Mouse (Mus musculus): ENCODE data around the gene Fbxl22.

Fbxl22 gene

DNA sequence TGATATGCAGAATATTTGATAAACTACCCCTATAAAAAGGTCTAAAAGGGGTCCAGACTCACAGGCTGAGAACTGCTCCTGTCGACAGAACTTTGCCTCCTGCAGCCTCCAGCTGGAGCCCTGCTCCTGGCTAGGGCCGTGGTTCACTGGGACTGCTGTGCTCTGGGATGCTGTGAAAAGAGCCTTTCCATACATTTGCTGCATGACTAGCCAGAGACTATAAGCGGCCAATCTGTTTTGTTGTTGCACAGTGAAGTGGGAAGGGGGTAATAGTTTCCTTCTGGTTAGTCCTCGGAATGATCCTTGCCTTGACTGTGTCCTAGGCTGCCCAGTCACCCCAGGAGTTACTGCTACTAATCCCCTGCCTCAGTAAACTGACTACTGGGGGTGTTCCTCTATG, 8.4 kb downstream of the Fbxl22 start:
- peak; percentile 62 for DNase-seq

DNA sequence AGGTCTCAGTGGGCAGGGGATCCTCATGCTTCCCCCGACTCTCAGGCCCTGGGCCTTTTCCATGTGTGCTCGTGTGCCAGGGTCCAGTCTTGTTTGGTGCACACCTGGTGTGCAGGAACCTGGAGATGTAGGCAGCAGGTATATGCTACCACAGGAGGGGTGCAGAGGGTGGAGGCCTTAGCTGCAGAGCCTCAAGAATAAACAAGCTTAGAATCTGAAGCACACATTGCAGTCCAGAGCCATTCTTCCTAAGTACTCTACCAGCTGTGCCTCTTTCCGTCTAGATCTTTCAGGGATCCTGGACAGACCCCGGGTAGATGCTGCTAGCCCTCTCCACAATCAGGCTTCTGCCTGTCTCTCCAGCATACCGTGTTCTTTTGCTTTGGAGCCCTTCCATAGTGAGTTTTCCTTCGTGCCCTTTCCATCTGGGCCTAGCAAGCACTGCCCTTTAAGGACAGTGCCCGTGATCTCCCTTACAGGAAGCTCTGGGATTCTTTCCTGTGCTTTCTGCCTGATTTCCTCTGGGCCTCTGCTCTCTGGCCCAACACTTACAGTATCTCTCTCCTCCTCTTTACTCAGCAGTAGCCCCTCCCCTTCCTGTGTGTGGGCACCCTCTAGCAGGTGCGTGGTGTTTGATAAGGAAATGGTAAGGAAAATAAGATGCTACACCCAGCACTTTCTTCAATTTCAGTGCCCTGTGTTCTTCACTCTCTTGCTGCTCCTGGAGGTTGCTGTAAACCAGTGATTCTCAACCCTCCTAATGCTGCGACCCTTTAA, 9.1 kb downstream of the Fbxl22 start:
- no peak for DNase-seq

DNA sequence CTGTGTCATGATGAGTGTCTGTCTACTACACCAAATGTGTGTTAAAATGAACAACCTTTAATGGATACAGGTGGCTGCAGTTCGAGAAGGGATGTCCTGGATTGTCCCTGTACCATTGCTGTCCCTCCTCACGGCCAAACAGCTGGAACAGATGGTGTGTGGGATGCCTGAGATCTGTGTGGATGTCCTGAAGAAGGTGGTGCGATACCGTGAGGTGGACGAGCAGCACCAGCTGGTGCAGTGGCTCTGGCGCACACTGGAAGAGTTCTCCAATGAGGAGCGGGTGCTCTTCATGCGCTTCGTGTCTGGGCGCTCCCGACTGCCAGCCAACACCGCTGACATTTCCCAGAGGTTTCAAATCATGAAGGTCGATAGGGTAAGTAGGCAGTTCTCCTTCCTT, 9.9 kb downstream of the Fbxl22 start:
- no peak for DNase-seq

DNA sequence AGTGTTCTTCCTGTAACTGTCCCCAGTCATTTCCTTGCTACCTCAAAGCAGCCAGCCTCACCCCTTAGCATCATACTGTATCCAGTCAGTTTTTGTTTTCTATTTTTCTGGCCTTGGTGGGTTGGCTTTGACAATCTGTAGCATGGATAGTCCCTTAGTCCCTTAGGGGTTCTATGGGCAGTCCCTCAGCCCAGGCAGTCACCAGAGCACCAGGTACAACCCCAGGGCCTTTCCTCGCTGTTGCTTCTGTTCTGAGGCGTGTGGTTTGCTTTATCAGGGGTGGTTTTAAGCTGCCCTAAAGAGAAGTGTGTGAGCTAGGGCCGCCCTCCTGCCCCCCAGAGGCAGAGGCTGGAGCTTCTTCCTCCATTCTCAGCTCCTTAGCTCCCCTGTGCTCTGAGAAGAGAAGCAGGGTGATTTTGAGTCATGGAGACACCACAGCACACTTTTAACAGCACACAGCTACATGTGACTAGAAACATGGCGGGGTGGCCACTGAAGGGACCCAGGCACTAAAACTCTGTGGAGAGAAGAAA, 10.4 kb downstream of the Fbxl22 start:
- no peak for DNase-seq

DNA sequence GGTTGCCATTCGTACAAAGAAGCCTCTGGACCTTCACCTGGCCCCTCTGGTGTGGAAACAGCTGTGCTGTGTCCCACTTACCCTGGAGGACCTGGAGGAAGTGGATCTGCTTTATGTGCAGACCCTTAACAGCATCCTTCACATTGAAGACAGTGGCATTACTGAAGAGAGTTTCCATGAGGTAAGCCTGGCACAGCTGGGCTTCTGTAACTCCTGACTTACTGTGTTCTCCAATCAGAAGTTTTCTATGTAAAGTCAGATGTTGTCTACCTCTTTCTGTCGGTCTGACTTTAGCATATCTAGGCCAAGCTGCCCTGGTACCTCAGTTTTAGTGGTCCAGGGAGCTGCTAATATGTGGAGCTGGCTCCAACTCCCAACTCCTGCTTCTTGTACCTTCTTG, 13.1 kb downstream of the Fbxl22 start:
- no peak for DNase-seq

DNA sequence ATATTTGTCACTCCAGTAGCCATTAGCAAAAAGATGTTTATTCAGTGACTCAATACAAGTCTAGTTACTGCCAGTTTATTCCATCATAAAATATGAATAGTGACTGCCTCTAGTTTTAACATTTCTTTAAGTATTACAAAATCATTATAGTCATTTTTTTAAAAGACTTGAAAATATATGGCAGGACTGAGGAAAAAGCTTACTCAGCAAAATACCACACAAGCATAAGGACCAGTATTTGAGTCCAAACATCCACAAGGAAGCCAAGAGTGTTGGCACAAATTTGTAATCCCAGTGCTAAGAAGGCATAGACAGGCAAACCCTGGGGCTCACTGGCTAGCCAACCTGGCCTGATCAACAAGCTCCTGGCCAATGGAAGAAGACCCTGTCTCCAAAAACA, 20.4 kb downstream of the Fbxl22 start:
- no peak for DNase-seq

DNA sequence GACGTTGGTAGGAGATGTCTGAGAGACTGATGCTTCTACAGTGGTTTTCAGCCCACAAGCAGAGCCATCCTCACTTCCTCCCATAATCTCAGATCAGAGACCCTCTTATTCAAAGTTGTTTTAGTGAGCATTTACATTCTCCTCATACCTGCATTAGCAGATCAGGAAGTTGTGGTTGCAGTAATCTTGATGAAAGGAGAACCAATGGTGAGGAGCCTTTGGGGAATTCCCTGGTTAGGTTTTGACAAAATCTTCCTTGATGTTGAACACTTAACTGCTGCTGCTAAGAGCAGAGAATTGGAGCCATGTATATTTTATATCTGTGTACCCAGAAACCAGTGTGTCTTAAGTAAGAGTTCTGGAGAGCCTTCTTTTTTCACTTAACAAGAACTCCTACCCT, 22.0 kb downstream of the Fbxl22 start:
- DNase-seq: no peak

DNA sequence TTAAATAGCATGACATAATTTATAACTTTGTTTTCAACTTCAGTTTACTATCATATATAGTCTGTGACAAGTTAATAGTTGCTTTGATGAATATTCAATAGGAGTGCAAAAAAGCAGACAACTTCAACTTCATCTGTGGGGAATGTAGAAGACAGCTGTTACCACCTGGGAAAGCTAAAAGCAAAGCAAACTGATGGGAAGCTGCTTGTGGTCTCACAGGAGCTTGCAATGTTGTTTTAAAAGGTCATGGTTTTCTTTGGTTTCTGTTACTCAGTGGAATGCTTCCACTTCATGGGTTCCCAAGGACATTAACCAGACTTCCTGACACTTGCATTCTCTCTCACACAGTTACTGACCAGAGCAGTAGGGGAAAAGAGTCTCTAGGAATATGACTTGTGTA, 25.6 kb downstream of the Fbxl22 start:
- no peak for DNase-seq

DNA sequence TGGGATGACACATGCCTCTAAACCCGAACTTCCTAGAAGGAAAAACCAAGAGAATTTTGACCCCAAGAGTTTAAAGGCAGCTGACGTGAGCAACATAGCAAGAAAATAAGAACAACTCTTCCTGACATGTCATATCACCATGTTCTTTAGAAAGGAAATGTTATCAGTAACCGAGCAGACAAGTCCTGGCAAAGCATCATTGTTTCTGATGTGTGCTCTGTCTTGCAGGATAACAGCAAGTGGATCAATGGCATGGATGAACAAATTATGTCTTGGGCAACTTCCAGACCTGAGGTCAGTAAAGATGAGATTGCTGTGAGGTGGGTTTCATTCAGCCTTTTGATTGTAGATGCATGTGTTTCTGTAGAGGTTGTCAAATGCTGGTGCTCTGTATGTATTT, 31.0 kb downstream of the Fbxl22 start:
- no peak for DNase-seq

DNA sequence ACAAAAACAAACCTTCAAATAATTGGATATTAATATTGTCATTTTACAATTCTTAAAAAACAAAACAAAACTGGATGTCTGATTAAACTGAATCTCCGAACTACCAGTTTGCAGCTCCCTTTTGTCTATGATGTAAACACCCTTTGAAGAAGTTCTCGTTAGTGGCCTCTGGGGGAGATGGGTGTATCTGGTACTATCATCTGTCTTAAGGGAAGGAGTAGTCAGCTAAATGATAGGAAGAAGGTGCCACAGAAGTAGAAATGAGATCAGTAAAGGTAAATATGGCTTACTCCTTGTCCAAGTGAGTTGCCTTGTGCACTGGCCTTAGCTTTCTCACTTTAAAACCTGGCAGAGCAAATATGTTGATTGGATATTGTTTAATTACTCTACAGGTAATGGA, 36.6 kb downstream of the Fbxl22 start:
- DNase-seq: no peak

DNA sequence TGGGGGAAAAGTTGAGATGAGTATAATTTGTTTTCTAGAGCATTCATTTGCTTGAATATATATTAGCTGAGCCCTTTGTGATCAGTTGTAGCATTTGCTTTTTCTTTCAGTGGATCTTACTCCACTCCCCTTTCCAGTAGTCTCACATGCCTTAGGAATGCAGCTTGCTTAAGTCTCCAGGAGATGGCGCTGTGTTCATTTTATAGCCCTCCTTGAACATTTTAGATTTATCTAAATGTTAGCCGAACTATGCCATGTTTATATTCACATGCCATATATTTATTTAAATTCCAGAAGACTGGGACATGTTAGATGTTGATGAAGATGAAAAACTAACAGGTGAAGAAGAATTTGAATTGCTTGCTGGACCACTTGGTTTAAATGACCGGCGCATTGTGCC, 49.3 kb downstream of the Fbxl22 start:
- DNase-seq: peak; percentile 65
